Mouse (Mus musculus): ENCODE results near the gene Gm10320. TPM values are rescaled to one million over a fixed set of nuclear protein-coding genes. Genes with fewer than 3 reads are reported as not detected.

Gm10320 gene
- polyA plus RNA-seq, 1 experiment from 2014 or later = 61.3 TPM

- in situ Hi-C loops (cut with MboI; ENCODE audit: low pct_unique_long_range_greater_than_20kb) = no loop called here
- POLR2A ChIA-PET = interaction anchor here (0.6 kb wide), 1 partner anchor 119 kb away, joined by 3 read pairs; no protein-coding TSS in a partner anchor
- no peaks in the 10 kb centered on the region for H3K27me3 ChIP-seq
- DNase-seq (ENCODE audit: low read depth, low spot score) = no peak
- no peak for ATAC-seq
- CTCF ChIA-PET = interaction anchor here (0.9 to 1.2 kb wide), 2 partner anchors 12 to 71 kb away, joined by 3 read pairs; no protein-coding TSS in a partner anchor
- no peak for TF ChIP-seq CTCF (IDR thresholded peaks at IDR 0.05)
Observed at GRCm38 (mm10) chr13:98471756-98472155, 20.0 kb downstream of the Gm10320 start.

GRCm38 (mm10) chr13:98470321-98470720 is 21.5 kb downstream of the Gm10320 start:
- ChIA-PET CTCF (interaction anchor here (1.4 kb wide), 1 partner anchor 31 kb away, joined by 3 read pairs; no protein-coding TSS in a partner anchor), POLR2A (interaction anchor here (1.0 kb wide), 1 partner anchor 14 kb away, joined by 3 read pairs; no protein-coding TSS in a partner anchor)
- no peak for TF ChIP-seq CTCF (IDR thresholded peaks at IDR 0.05)
- in situ Hi-C loops (cut with MboI; ENCODE audit: low pct_unique_long_range_greater_than_20kb) = no loop called here
- no peak for DNase-seq (ENCODE audit: low read depth, low spot score)
- ATAC-seq = no peak
- H3K27me3 ChIP-seq = no peaks in the 10 kb centered on the region

- no peak for TF ChIP-seq CTCF (IDR thresholded peaks at IDR 0.05)
- in situ Hi-C loops (cut with MboI; ENCODE audit: low pct_unique_long_range_greater_than_20kb) = no loop called here
Observed at GRCm38 (mm10) chr13:98469916-98470315, 21.9 kb downstream of the Gm10320 start.

GRCm38 (mm10) chr13:98461467-98461866 is 30.3 kb downstream of the Gm10320 start:
- ATAC-seq (no peak), DNase-seq (ENCODE audit: low read depth, low spot score) (no peak)
- ChIA-PET POLR2A (no interaction called here), CTCF (interaction anchor here (0.6 kb wide), 1 partner anchor 48 kb away, joined by 3 read pairs; no protein-coding TSS in a partner anchor)
- H3K27me3 ChIP-seq = no peaks in the 10 kb centered on the region
- TF ChIP-seq CTCF (IDR thresholded peaks at IDR 0.05) = peak; percentile 53
- in situ Hi-C loops (cut with MboI; ENCODE audit: low pct_unique_long_range_greater_than_20kb) = no loop called here

More at GRCm38 (mm10) chr13:98469916-98470315, 21.9 kb downstream of the Gm10320 start:
- no peaks in the 10 kb centered on the region for H3K27me3 ChIP-seq
- ATAC-seq = no peak
- POLR2A ChIA-PET = no interaction called here
- CTCF ChIA-PET = interaction anchor here (1.4 kb wide), 1 partner anchor 31 kb away, joined by 3 read pairs; no protein-coding TSS in a partner anchor
- DNase-seq (ENCODE audit: low read depth, low spot score) = no peak

- no peak for ATAC-seq
- H3K27me3 ChIP-seq = no peaks in the 10 kb centered on the region
- POLR2A ChIA-PET = no interaction called here
- TF ChIP-seq CTCF (IDR thresholded peaks at IDR 0.05) = no peak
- in situ Hi-C loops (cut with MboI; ENCODE audit: low pct_unique_long_range_greater_than_20kb) = no loop called here
- DNase-seq (ENCODE audit: low read depth, low spot score) = no peak
- CTCF ChIA-PET = no interaction called here
Observed at GRCm38 (mm10) chr13:98456398-98456797, 35.4 kb downstream of the Gm10320 start.

GRCm38 (mm10) chr13:98455646-98456045 is 36.2 kb downstream of the Gm10320 start:
- ATAC-seq = no peak
- ChIA-PET POLR2A (no interaction called here), CTCF (no interaction called here)
- DNase-seq (ENCODE audit: low read depth, low spot score) = no peak
- in situ Hi-C loops (cut with MboI; ENCODE audit: low pct_unique_long_range_greater_than_20kb) = no loop called here
- H3K27me3 ChIP-seq = no peaks in the 10 kb centered on the region
- no peak for TF ChIP-seq CTCF (IDR thresholded peaks at IDR 0.05)

GRCm38 (mm10) chr13:98454224-98454967 is 37.4 kb downstream of the Gm10320 start:
- ChIA-PET POLR2A (no interaction called here), CTCF (interaction anchor here (1.3 kb wide), 1 partner anchor 13 kb away, joined by 3 read pairs; no protein-coding TSS in a partner anchor)
- TF ChIP-seq CTCF (IDR thresholded peaks at IDR 0.05) = no peak
- no peaks in the 10 kb centered on the region for H3K27me3 ChIP-seq
- DNase-seq (ENCODE audit: low read depth, low spot score) (no peak), ATAC-seq (no peak)
- in situ Hi-C loops (cut with MboI; ENCODE audit: low pct_unique_long_range_greater_than_20kb) = no loop called here

GRCm38 (mm10) chr13:98453146-98453545 is 38.7 kb downstream of the Gm10320 start:
- ATAC-seq (no peak), DNase-seq (ENCODE audit: low read depth, low spot score) (no peak)
- H3K27me3 ChIP-seq = no peaks in the 10 kb centered on the region
- TF ChIP-seq CTCF (IDR thresholded peaks at IDR 0.05) = no peak
- in situ Hi-C loops (cut with MboI; ENCODE audit: low pct_unique_long_range_greater_than_20kb) = no loop called here
- ChIA-PET CTCF (interaction anchor here (1.3 kb wide), 1 partner anchor 12 kb away, joined by 3 read pairs; no protein-coding TSS in a partner anchor), POLR2A (no interaction called here)

- ATAC-seq (no peak), DNase-seq (ENCODE audit: low read depth, low spot score) (no peak)
- in situ Hi-C loops (cut with MboI; ENCODE audit: low pct_unique_long_range_greater_than_20kb) = no loop called here
- POLR2A ChIA-PET = no interaction called here
- no peak for TF ChIP-seq CTCF (IDR thresholded peaks at IDR 0.05)
- no peaks in the 10 kb centered on the region for H3K27me3 ChIP-seq
- CTCF ChIA-PET = no interaction called here
Observed at GRCm38 (mm10) chr13:98448696-98449095, 43.1 kb downstream of the Gm10320 start.

GRCm38 (mm10) chr13:98447741-98448140 is 44.1 kb downstream of the Gm10320 start:
- DNase-seq (ENCODE audit: low read depth, low spot score) (no peak), ATAC-seq (no peak)
- in situ Hi-C loops (cut with MboI; ENCODE audit: low pct_unique_long_range_greater_than_20kb) = no loop called here

GRCm38 (mm10) chr13:98445391-98446125 is 46.2 kb downstream of the Gm10320 start:
- in situ Hi-C loops (cut with MboI; ENCODE audit: low pct_unique_long_range_greater_than_20kb) = no loop called here
- ATAC-seq = no peak
- CTCF ChIA-PET = no interaction called here
- POLR2A ChIA-PET = no interaction called here
- no peaks in the 10 kb centered on the region for H3K27me3 ChIP-seq
- DNase-seq (ENCODE audit: low read depth, low spot score) = no peak
- no peak for TF ChIP-seq CTCF (IDR thresholded peaks at IDR 0.05)

More at GRCm38 (mm10) chr13:98447741-98448140, 44.1 kb downstream of the Gm10320 start:
- ChIA-PET POLR2A (no interaction called here), CTCF (interaction anchor here (1.0 kb wide), 1 partner anchor 44 kb away, joined by 3 read pairs; the partner anchor contains the start of gene Gm10320)
- no peaks in the 10 kb centered on the region for H3K27me3 ChIP-seq
- no peak for TF ChIP-seq CTCF (IDR thresholded peaks at IDR 0.05)

Data from Patski (cell line).